Comparison of ENCODE assay signal across 23 mouse cellular contexts in genomic region chr13:98716176-98716575, GRCm38 (mm10). TPM values are rescaled to one million over a fixed set of nuclear protein-coding genes. Genes with fewer than 3 reads are reported as not detected.
DNase-seq lines count a peak whose midpoint lies in the region; ATAC-seq and TF ChIP-seq lines count a peak whose summit lies in the region.
"Had no signal": no experiment of that assay in that cellular context is flagged by ENCODE, and none has a peak within 500 bp of the region (broad histone marks: within the 10 kb centered on the region; RNA-seq: fewer than 3 reads in every experiment).

No protein-coding gene starts in this region.

- no peak for DNase-seq in lung, postnatal 14 days
- DNase-seq in brain, embryonic 14.5 days (ENCODE audit: low read depth), result peak; percentile 7
- peak; percentile 12 for DNase-seq in stomach, postnatal 0 days (ENCODE audit: low spot score)
- DNase-seq: adrenal gland, adult 2 months; adrenal gland, postnatal 25 days; cerebellum, adult 2 months; cerebellum, postnatal 10 days; embryo, embryonic 11 days; gastrocnemius, postnatal 36 days; heart, adult 18-20 months; heart, postnatal 36 days had no signal

- TF ChIP-seq EP300 in stomach, postnatal 0 days (optimal IDR thresholded peaks at IDR 0.05), result no peak

- no peaks in the 10 kb centered on the region for H3K36me3 ChIP-seq in intestine, embryonic 15.5 days
- 0 out of 2 replicates have a peak, but pooled peaks cover 4% of the 10 kb centered on the region for H3K36me3 ChIP-seq in intestine, postnatal 0 days (ENCODE audit: control insufficient read depth, insufficient read depth)
- H3K36me3 ChIP-seq in lung, embryonic 15.5 days, result no peaks in the 10 kb centered on the region
- H3K36me3 ChIP-seq in stomach, postnatal 0 days (ENCODE audit: control insufficient read depth, insufficient read depth, low read length), result no peaks in the 10 kb centered on the region
- H3K36me3 ChIP-seq: embryonic facial prominence, embryonic 15.5 days; heart, embryonic 15.5 days had no signal

- no peak overlapping the region for H3K4me2 ChIP-seq in intestine, embryonic 15.5 days (replicated peaks)
- no peak overlapping the region for H3K4me2 ChIP-seq in intestine, postnatal 0 days (replicated peaks; ENCODE audit: low read depth)
- no peak overlapping the region for H3K4me2 ChIP-seq in lung, embryonic 15.5 days
- no peak overlapping the region for H3K4me2 ChIP-seq in stomach, postnatal 0 days (replicated peaks; ENCODE audit: low read depth)
- H3K4me2 ChIP-seq: embryonic facial prominence, embryonic 15.5 days; heart, embryonic 11.5 days; heart, embryonic 15.5 days; hindbrain, embryonic 12.5 days had no signal

- 0 out of 2 replicates have a peak, but pooled peaks have one; percentile 8 for ATAC-seq in intestine, embryonic 15.5 days
- no peak for ATAC-seq in intestine, postnatal 0 days
- no peak for ATAC-seq in lung, embryonic 15.5 days (ENCODE audit: borderline replicate concordance, extremely low read depth, low FRiP score, low TSS enrichment)
- 0 out of 2 replicates have a peak, but pooled peaks have one; percentile 30 for ATAC-seq in stomach, postnatal 0 days (ENCODE audit: low FRiP score, low TSS enrichment)
- ATAC-seq: forebrain, embryonic 14.5 days; hindbrain, embryonic 16.5 days had no signal

- no peak overlapping the region for H3K27ac ChIP-seq in intestine, embryonic 15.5 days
- no peak overlapping the region for H3K27ac ChIP-seq in intestine, postnatal 0 days (ENCODE audit: low read depth, low read length)
- H3K27ac ChIP-seq in lung, embryonic 15.5 days, result peak overlapping the region; percentile 64
- no peak overlapping the region for H3K27ac ChIP-seq in stomach, postnatal 0 days (replicated peaks)
- H3K27ac ChIP-seq: embryonic facial prominence, embryonic 15.5 days; forebrain, embryonic 10.5 days; heart, embryonic 15.5 days; hindbrain, embryonic 12.5 days had no signal

- H3K9me3 ChIP-seq in intestine, embryonic 15.5 days, result no peaks in the 10 kb centered on the region
- H3K9me3 ChIP-seq in intestine, postnatal 0 days (ENCODE audit: control insufficient read depth), result no peaks in the 10 kb centered on the region
- H3K9me3 ChIP-seq in lung, embryonic 15.5 days, result no peaks in the 10 kb centered on the region
- no peaks in the 10 kb centered on the region for H3K9me3 ChIP-seq in stomach, postnatal 0 days (ENCODE audit: control insufficient read depth, low read length)
- H3K9me3 ChIP-seq: embryonic facial prominence, embryonic 15.5 days; forebrain, embryonic 10.5 days; heart, embryonic 15.5 days; hindbrain, embryonic 12.5 days had no signal

- TF ChIP-seq POLR2A in brain, embryonic 14.5 days (IDR thresholded peaks at IDR 0.05; ENCODE audit: borderline replicate concordance, extremely low read depth, insufficient read depth, insufficient read length, poor library complexity, severe bottlenecking), result no peak

- no peaks in the 10 kb centered on the region for H3K27me3 ChIP-seq in intestine, embryonic 15.5 days (replicated peaks)
- no peaks in the 10 kb centered on the region for H3K27me3 ChIP-seq in intestine, postnatal 0 days (replicated peaks; ENCODE audit: control insufficient read depth, insufficient read depth, low read length)
- no peaks in the 10 kb centered on the region for H3K27me3 ChIP-seq in lung, embryonic 15.5 days
- no peaks in the 10 kb centered on the region for H3K27me3 ChIP-seq in stomach, postnatal 0 days (ENCODE audit: control insufficient read depth, insufficient read depth, low read length)
- H3K27me3 ChIP-seq: embryonic facial prominence, embryonic 15.5 days; heart, embryonic 15.5 days; hindbrain, embryonic 12.5 days had no signal

- H3K4me1 ChIP-seq in intestine, embryonic 15.5 days (replicated peaks), result no peaks in the 10 kb centered on the region
- H3K4me1 ChIP-seq in intestine, postnatal 0 days (replicated peaks; ENCODE audit: control insufficient read depth, insufficient read depth, low read length), result no peaks in the 10 kb centered on the region
- 0 out of 2 replicates have a peak, but pooled peaks cover 4% of the 10 kb centered on the region for H3K4me1 ChIP-seq in lung, embryonic 15.5 days
- no peaks in the 10 kb centered on the region for H3K4me1 ChIP-seq in stomach, postnatal 0 days (replicated peaks; ENCODE audit: control insufficient read depth, insufficient read depth)
- H3K4me1 ChIP-seq: embryonic facial prominence, embryonic 15.5 days; forebrain, embryonic 10.5 days; heart, embryonic 15.5 days; hindbrain, embryonic 12.5 days had no signal

- no peak for TF ChIP-seq CTCF in intestine, postnatal 0 days (IDR thresholded peaks at IDR 0.05; ENCODE audit: low read depth)
- no peak for TF ChIP-seq CTCF in brain, embryonic 14.5 days (IDR thresholded peaks at IDR 0.05; ENCODE audit: borderline replicate concordance, extremely low read depth, insufficient read depth, insufficient read length)
- no peak for TF ChIP-seq CTCF in stomach, postnatal 0 days (IDR thresholded peaks at IDR 0.05; ENCODE audit: low read depth)

- no peak overlapping the region for H3K9ac ChIP-seq in intestine, embryonic 15.5 days
- no peak overlapping the region for H3K9ac ChIP-seq in intestine, postnatal 0 days (ENCODE audit: low read depth, low read length)
- H3K9ac ChIP-seq in lung, embryonic 15.5 days, result no peak overlapping the region
- H3K9ac ChIP-seq in stomach, postnatal 0 days (ENCODE audit: low read length), result no peak overlapping the region
- H3K9ac ChIP-seq: embryonic facial prominence, embryonic 15.5 days; heart, embryonic 15.5 days; hindbrain, embryonic 12.5 days had no signal

- 84% methylated on average over 8 of the region's 8 CpGs for WGBS in intestine, embryonic 15.5 days
- 86% methylated on average over 8 of the region's 8 CpGs for WGBS in intestine, postnatal 0 days
- WGBS in lung, embryonic 15.5 days, result 72% methylated on average over 8 of the region's 8 CpGs
- WGBS in stomach, postnatal 0 days, result 77% methylated on average over 8 of the region's 8 CpGs

- no peak overlapping the region for H3K4me3 ChIP-seq in intestine, embryonic 15.5 days (replicated peaks)
- H3K4me3 ChIP-seq in intestine, postnatal 0 days (ENCODE audit: low read depth, low read length), result no peak overlapping the region
- no peak overlapping the region for H3K4me3 ChIP-seq in lung, embryonic 15.5 days
- no peak overlapping the region for H3K4me3 ChIP-seq in stomach, postnatal 0 days (ENCODE audit: low read depth, low read length)
- H3K4me3 ChIP-seq: embryonic facial prominence, embryonic 15.5 days; erythroblast, embryonic 14.5 days; forebrain, embryonic 10.5 days; heart, embryonic 15.5 days; hindbrain, embryonic 12.5 days had no signal

RNA-seq across cellular contexts. Expression of gene Tmem171, which starts 21.5 kb away (rescaled TPM):
- polyA plus RNA-seq in intestine, embryonic 15.5 days (2015; fragmentation: Nextera tagmentation; extraction: Ambion mirVana), result 28.9 and 31.8 TPM in 2 replicates
- polyA plus RNA-seq in intestine, postnatal 0 days (2015; fragmentation: Nextera tagmentation; extraction: Ambion mirVana), result 48.6 and 56.7 TPM in 2 replicates
- polyA plus RNA-seq in lung, embryonic 15.5 days (2015; fragmentation: Nextera tagmentation; extraction: Ambion mirVana), result 18.8 and 19.5 TPM in 2 replicates
- polyA plus RNA-seq in brain, embryonic 14.5 days (2012; rRNA removed), result not detected in 2 replicates
- polyA plus RNA-seq in stomach, postnatal 0 days (2015; fragmentation: Nextera tagmentation; extraction: Ambion mirVana), result 27.4 and 29.6 TPM in 2 replicates
- polyA plus RNA-seq: cerebellum, adult 2 months; embryonic facial prominence, embryonic 11.5 days; erythroblast, embryonic 14.5 days; forebrain, embryonic 10.5 days; forebrain, embryonic 14.5 days had no signal

Comparison
In these comparisons a context has a peak if more than half of its experiments do, and no peak if none do; other contexts are left out.
1. ATAC-seq: peak in intestine, embryonic 15.5 days (single experiment) and stomach, postnatal 0 days (single experiment); none in intestine, postnatal 0 days (single experiment) and lung, embryonic 15.5 days (single experiment).
2. RNA of gene Tmem171, which starts 21.5 kb away (polyA plus RNA-seq): 48.6 to 56.7 TPM in intestine, postnatal 0 days, 28.9 to 31.8 TPM in intestine, embryonic 15.5 days, 27.4 to 29.6 TPM in stomach, postnatal 0 days and 18.8 to 19.5 TPM in lung, embryonic 15.5 days; not detected in brain, embryonic 14.5 days; every median in the first group is over 10 times any median in the second.